Mouse (Mus musculus) hindlimb bud, embryonic 11.5 days (tissue): Measurements from ENCODE around the gene Fcho2.

Source experiments
- DNase-seq: peaks from one replicate; pipeline ENCODE4 v3.0.0-alpha.2; 2012; ENCODE audit warnings: low read depth, low spot score; ENCODE audit errors: extremely low spot score

Fcho2 gene

GRCm38 (mm10) chr13:98809087-98809486 lies 6.2 kb downstream of the Fcho2 start:
- DNase-seq, result no peak

DNA sequence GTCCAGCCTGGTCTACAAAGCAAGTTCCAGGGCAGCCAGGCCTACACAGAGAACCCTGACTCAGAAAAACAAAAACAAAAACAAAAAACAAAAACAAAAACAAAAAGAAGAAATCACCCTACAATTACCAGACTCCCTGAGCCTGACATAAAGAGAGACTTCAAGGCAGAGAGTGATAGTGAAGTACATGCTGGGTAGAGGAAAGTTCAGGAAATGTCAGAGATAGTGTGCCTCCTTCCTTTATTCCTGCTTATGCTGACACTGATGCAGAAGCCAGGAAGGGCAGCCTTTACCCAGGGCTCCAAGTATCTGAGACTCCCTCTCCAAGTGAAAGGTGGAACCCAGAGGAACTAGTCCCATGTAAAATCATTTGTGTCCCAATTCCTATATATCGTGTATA lies 10.8 kb downstream of the Fcho2 start:
- no peak for DNase-seq

DNA sequence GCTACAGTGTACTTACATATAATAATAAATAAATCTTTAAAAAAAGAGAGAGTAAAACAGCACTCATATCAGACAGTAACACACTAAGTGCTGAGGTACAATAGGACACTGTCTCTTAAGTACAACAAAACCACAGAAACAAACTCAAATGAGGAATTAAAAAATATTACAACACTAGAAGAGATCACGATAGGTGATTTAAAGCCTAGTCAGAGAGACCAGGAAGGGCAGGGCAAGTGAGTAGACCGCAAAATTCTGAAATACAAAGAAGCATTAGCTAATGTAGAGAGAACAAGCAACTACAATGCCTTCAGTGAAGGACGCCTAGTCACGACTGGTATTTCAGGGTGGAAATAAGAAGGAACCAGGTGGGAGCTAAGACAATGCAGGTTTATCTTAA lies 11.6 kb downstream of the Fcho2 start:
- DNase-seq, result no peak

DNA sequence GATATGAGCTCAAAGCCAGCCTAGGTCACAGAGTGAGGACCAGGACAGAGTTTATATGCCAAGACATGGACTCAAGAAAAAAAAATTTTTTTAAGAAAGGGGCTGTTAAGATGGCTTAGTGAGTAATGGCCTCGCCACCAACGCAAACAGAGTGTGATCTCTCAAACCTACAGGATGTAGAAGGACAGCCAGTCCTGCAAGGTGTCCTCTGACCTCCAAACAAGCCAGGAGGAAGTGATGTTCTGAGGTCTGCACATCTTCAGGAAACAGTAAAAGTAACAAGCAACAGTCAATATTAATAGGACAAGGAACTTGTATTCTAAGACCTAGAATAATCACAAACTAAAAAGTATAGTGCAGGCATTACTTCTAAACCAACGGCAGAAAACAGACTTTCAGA lies 12.3 kb downstream of the Fcho2 start:
- no peak for DNase-seq

DNA sequence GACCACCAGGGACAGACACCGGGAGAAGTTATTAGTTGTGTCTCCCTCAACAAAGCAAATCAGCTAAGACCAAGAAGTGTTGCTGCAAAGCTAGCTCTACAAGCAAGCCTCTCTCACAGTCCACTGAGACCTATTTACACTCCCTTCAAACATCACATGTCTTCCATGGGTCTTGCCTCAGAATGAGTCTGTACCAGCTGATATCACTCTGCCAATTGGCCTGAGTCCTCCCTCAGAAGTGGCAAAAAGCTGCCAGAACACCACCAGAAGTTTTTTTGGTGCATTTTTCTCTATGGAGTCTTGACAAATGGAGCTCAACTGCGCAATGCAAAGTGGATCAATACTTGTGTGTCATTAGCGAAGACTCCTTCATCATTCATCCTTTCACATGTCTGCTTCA lies 19.7 kb downstream of the Fcho2 start:
- no peak for DNase-seq

GRCm38 (mm10) chr13:98792864-98793263 lies 22.4 kb downstream of the Fcho2 start:
- no peak for DNase-seq

DNA sequence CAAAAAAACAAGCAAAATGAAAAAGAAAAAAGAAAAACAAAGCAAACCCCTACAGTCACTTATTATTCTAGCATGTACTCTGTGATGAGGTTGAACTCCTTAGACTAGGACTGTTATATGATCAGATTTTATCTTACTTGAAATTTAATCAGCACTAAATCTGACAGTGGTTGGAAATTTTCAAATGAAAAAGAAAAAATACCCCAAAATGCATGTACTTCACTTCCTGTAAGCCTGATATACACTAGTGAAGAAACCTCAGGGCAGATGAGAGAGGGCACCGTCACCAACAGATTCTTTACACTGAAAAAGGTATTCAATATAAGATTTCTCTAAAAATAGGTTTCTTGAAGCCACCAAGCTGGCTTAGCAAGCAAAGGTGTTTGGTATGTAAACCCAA lies 23.6 kb downstream of the Fcho2 start:
- DNase-seq, result no peak

GRCm38 (mm10) chr13:98786970-98787685 lies 28.1 kb downstream of the Fcho2 start:
- no peak for DNase-seq

DNA sequence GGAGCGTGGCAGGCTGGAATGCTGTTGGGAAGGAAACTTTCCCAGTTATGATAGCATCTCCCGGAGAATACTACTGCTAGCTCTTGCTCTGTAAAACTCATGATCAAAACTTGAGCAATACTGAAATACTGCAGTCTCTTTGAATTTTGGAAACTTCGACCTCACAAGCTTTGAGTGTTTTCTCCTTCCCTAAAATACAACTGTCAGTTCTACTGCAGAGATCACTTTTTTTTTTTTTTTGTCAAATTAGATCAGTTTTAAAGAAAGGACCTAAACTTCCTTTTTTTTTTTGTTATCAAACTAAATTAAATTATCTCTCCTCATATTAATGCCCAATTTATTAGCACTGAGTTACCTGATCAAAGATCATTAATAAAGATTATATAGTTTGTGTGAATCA lies 37.3 kb downstream of the Fcho2 start:
- no peak for DNase-seq

DNA sequence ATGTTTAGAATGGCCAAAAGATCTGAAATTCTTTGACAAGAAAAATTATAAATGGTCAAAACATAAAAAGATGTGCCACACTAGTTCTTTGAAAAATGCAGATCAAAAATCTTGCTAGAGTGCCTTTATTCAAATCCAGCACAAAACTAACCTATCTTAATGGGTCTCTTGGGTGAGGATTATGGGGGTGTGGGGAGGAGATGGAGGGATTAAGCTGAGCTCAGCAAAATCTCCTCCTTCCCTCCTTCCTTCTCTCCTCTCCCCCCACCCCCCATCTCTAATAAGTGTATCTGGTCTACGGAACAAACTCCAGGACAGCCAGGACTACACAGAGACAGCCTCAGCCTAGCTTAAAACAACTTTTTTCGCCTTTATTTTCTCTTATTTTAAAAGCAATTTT lies 43.8 kb downstream of the Fcho2 start:
- no peak for DNase-seq

GRCm38 (mm10) chr13:98768329-98768728 lies 46.9 kb downstream of the Fcho2 start:
- DNase-seq, result no peak

- no peak for DNase-seq
Measured at GRCm38 (mm10) chr13:98761771-98762170, 53.5 kb downstream of the Fcho2 start.

GRCm38 (mm10) chr13:98755886-98756285 lies 59.4 kb downstream of the Fcho2 start:
- DNase-seq, result no peak

- DNase-seq, result no peak
Measured at GRCm38 (mm10) chr13:98744679-98745078, 70.6 kb downstream of the Fcho2 start.

DNA sequence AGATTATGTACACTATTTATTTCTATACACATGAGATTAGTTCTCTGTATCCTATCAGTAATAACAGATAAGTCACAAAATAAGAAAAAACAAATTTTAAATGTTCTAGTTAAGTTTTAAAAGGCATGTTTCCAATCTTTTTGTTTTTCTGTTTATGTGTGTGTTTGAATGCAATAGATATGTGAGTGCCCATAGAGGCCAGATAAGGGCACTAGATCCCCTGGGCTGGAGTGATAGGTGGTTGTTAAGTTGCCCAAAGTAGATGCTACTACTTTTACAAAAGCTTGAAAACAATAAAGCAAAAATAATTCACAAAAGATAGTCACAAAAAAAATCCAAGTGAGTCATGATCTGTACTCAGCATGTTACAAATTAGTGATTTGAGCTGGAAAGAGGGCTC lies 71.4 kb downstream of the Fcho2 start:
- no peak for DNase-seq

DNA sequence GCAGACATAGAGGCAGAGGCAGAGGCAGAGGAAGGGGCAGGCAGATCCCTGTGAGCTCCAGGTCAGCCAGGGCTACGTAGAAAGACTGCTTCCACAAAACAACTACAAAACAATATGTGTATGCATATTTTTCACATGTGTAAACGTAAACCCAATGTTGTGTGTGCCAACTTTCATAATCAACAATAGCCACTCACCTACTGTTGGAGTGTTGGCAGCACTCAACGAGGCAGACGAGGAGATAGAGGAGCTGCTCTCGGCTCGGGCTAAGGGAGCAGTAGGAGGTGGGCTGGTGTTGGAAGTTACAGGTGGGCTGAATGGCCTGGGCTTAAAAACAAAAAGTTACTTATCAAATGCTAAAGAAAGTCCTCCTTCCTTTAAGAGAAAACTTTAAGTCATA lies 72.0 kb downstream of the Fcho2 start:
- DNase-seq, result no peak

DNA sequence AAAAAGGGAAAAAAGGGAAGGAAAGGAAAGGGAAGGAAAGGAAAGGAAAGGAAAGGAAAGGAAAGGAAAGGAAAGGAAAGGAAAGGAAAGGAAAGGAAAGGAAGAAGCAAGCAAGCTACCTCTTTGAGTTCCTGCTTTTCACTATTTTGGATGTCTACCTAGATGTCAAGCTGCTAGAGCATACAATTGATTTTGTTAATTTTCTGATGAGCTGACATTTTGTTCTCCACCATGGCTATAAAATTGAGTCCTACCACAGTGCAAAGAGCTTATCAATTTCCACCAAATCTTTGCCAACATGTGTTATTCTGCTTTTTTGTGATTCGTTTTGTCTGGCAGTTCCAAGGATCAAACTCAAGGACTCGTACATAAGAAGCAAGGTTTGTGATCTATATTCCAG lies 77.0 kb downstream of the Fcho2 start:
- DNase-seq, result no peak

DNA sequence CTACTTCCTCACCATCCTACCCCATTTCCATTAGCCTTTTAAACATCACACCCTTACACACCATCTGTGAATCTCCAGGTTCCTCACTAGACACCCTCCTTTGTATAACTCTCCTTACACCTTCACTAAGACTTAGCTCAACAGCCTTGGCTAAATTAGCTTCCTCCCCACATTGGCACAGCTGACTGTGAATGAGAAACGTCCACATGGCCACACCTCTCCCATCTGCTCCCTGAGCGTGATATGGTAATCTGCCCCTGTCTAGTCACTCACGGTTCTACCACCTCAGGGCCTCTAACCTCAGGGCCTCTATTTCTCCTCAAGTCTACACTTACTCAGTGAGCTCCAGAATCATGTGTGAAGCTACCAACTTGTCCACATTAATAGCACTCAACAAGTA lies 82.0 kb downstream of the Fcho2 start:
- DNase-seq, result no peak

GRCm38 (mm10) chr13:98729271-98730062 lies 85.8 kb downstream of the Fcho2 start:
- no peak for DNase-seq

DNA sequence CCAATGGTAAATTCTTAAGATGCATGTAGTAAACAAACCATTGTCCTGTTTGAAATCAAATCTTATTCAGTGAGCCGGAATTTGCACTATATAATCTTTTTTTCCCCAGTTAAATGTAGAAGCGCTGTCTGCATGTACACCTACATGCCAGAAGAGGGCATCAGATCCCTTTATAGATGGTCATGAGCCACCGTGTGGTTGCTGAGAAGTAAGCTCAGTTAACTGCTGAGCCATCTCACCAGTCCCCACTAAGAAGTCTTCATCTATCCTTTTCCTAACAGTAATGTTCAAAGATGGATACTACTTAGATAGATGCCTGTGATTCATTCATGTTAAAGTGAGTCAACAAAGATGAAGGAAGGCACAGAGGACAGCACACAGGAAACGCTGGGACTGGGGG lies 88.8 kb downstream of the Fcho2 start:
- DNase-seq, result no peak

- no peak for DNase-seq
Measured at GRCm38 (mm10) chr13:98723430-98723829, 91.8 kb downstream of the Fcho2 start.

GRCm38 (mm10) chr13:98722296-98722695 lies 93.0 kb downstream of the Fcho2 start:
- DNase-seq, result no peak

DNA sequence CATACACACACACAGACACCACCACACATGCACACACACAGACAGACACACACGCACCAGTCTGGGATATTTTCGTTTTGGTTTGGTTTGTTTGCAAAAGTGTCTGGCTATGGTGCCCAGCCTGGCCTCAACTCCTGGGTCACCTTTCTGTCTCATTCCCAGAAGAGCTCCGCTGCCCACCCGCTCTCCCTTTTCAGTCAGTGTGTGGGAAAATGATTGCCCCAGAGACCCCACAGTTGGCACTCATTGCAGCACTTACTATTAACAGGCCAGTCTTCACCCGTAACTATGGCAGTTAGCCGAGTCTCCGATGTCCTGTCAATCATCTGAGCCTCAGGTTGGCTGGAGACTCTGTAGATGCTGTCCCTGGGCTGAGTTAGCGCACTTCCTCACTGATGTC lies 99.1 kb downstream of the Fcho2 start:
- DNase-seq, result no peak
